Mouse (Mus musculus): Measurements from ENCODE around the gene P2rx7.

- no peak for TF ChIP-seq CTCF (IDR thresholded peaks at IDR 0.05; ENCODE audit: borderline replicate concordance, extremely low read depth, insufficient read depth, insufficient read length)
- no peak for TF ChIP-seq POLR2A (IDR thresholded peaks at IDR 0.05; ENCODE audit: borderline replicate concordance, extremely low read depth, insufficient read depth, insufficient read length, poor library complexity, severe bottlenecking)
Observed at GRCm38 (mm10) chr5:122718400-122718799, 74.7 kb downstream of the P2rx7 start.

Measured in brain, embryonic 14.5 days (tissue).